Mouse (Mus musculus) ES-CJ7 (cell line): ENCODE data around the gene Ttc41.
A peak's percentile ranks its signal among the peaks of the same experiment; 100 is the strongest.

ENCODE experiments used
- DNase-seq: peaks from one replicate; pipeline ENCODE4 v3.0.0; 2011; ENCODE audit warnings: low read depth, low spot score

The Ttc41 gene

DNA sequence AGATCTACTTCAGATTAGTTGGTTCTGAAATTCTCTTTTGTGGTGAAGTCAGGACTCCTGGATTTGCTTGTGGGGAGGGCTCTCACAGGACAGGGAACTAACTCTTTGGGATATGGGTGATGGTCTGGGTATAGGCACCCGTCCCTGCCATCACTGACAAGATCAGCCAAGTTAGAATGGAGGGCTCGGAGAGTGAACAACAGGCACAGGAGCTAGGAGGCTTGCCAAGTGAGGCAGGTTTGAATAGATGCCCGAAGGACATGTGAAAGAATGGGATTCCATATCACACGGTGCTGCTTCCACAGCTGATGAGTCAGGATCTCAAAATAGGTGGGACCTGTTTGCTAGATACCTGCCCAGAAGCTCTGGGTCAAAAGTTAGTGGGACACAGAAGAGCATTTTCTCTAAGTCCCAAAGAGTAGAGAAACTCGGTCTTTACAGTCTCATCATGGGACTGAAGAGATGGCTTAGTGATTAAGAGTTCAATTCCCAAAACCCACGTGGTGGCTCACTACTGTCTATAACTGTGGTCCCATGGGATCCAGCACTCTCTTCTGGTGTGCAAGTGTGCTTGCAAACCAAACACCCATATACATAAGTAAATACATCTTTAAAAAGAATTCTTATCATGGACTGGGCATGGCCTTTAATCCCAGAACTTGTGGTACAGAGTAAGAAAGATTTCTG, 50.3 kb downstream of the Ttc41 start:
- DNase-seq = no peak

GRCm38 (mm10) chr10:86757724-86758123, 52.1 kb downstream of the Ttc41 start:
- no peak for DNase-seq

- DNase-seq = no peak
Observed at GRCm38 (mm10) chr10:86758211-86758610, 52.6 kb downstream of the Ttc41 start.

DNA sequence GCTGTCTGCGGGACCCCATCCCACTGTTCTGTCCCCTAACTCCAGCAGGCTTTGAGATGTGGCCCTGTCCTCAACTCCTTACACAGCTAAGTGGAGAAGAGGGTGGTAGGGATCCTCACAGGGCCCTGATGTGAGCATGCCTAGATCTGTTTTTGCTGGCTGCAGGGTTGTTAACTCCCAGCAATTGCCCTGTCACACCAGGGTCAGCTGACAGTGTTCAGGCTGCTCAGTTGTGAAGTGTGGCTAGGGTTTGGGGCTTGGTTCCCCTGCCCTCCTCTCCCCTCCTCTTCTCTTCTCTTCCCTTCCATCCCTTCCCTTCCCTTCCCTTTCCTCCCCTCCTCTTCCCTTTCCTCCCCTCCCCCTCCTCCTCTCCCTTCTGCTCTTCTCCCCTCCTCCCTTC, 55.6 kb downstream of the Ttc41 start:
- no peak for DNase-seq

DNA sequence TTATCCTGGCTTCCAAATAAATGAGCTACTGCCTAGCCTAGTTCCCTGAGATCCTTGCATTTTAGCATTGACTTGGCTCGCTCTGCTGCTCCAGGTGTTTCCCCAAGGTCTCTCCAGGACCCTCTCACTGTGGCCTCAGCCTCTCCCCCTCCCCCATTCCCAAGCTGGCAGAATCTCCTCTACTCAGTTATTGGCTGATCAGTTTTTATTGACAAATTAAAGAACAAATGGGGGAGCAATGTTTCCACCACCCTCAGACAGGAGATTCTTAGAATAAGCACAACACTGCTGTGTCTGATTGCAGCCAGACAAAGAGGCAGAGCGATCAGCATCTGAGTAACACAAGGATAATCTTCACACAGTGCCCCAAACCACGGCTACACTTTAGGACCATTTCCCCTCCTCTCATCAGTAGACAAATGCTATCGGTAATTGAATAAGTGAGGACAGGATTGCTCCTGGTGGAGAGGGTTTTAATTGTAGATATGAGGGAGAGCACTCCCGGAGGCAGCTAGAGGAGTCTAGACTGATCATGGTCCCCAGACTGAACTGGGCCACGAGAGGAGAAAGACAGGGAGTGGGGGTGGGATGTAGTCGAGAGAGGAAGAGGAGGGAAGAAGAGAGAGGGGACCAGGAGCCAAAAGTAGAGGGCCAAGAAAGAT, 56.2 kb downstream of the Ttc41 start:
- DNase-seq = peak; percentile 67

DNA sequence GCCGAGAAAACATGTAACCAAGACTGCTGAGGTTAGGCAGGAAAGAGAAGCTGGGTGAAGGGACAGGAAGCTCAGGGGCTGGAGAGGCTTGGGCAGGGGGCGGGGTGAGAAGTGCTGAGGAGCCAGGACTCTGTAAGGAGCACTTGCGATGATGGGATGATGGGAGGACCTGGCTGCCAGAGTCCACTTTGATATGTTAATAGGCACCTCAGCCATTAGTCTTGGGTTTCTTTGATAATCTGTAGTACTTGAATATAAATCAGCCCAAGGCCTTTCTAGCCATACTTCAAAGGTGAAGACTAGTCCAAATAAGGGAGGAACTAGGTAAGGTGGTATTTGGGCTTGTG, 56.7 kb downstream of the Ttc41 start:
- peak; percentile 70 for DNase-seq

GRCm38 (mm10) chr10:86763672-86764071, 58.1 kb downstream of the Ttc41 start, which contains the start of gene Gm49358:
Gm49358 (plus strand) TSS chr10:86763972.
- no peak for DNase-seq

- DNase-seq = no peak
Observed at GRCm38 (mm10) chr10:86765344-86765966, 59.8 kb downstream of the Ttc41 start.

DNA sequence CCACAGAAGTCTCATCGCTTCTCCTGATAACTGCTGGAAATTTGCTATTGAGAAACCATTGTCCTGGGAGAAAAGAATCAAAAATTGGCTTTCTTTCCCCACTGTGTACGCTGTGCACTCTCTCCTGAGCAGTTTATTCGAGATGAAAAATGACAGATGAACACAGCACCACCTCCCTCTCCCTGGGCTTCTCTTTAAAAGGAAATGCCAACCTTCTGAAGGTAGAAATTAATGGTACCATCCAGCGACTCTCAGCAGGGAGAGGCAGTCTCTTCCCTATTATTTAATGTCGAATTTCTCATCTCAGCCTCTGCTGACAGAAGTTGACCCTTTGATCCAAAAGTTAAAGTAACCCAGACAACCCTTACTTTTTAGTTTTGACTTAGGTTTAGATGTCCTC, 63.6 kb downstream of the Ttc41 start:
- no peak for DNase-seq

- DNase-seq = peak; percentile 93
Observed at GRCm38 (mm10) chr10:86769797-86770196, 64.2 kb downstream of the Ttc41 start.

GRCm38 (mm10) chr10:86771701-86772100, 66.1 kb downstream of the Ttc41 start:
- DNase-seq = peak; percentile 76

- DNase-seq = no peak
Observed at GRCm38 (mm10) chr10:86772231-86772631, 66.6 kb downstream of the Ttc41 start.

DNA sequence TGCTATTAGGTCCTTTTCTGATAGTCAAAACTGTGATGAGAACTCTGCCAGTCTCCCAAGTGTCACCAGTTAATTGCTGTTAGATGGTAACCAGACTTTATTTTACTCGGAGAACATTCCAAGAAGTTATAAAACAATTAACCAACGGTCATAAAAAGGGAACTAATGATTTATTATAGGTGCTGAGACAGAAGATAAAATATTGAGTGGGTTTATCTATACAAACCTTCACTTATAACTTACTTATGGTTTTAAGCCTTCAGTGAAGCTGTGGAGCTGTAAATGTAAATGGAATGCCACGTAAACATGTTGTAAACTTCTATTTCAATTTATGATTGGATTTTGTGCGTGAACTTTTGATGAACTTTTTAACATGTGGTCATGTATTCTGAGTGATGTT, 67.7 kb downstream of the Ttc41 start:
- no peak for DNase-seq

- no peak for DNase-seq
Observed at GRCm38 (mm10) chr10:86776281-86776680, 70.7 kb downstream of the Ttc41 start.

DNA sequence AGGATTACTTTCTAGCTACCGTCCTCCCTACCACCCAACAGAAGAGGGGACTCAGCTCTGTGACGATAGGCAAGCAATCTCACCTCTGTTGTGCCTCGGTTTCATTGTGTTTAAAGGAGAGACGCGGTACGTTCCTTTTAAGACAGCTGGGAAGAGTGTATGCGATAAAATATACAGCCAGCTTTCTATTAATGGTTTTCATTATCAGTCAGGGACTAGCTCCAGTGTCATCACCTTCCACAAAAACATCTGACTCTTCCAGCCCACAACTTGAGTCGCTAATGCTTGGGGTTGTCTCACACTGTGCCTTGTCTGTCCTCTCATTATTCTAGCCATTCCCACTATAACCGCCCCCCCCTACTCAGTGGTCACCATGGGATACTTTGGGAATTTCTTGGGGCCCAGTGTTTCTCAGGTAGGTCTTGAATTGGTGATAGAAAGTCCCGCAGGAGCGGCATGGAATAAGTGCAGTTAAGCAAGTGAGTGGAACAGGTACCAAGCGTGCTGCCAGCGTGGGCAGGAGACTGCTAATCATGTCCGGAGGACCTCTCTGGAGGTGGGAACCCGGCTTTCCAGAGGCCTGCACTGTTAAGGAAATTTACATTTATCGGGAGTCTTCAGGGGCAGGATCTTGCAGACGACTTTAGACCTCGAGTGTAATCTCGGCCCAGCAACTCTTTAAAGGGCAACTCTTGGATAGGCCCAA, 72.2 kb downstream of the Ttc41 start:
- no peak for DNase-seq

GRCm38 (mm10) chr10:86778398-86779116, 72.9 kb downstream of the Ttc41 start, which contains the start of gene Nt5dc3:
Nt5dc3 (plus strand) TSS chr10:86779005.
- DNase-seq = peak; percentile 95

DNA sequence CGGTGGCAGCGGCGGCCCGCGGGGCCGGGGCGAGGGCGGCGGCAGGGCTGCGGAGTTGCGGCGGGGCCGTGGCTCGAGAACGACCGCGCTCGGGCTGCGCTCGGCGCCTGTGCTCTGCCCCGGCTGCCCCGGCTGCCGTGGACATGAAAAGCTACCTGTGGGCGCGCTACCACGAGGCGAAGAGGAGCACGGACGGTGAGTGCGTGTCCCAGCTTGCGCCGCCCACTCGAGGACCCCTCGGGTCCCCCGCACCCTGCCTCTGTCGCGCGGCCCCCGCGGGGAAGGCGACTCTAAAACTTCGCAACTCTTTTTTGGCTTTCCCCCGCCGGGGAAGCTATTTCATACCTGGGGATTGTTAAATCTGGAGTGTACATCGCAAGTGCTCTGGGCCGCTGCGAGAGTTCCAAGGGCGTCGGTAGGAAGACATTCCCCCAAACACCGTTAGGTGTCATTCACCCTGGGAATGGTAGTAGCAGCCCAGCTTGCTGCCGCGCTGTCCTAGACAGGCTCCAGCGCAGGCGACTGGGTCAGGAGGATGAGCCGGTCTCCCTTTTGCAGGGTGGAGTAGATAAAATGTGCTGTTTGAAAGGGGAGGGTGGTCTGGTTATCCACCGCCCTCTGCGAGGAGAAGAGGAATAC, 73.6 kb downstream of the Ttc41 start:
- peak; percentile 58 for DNase-seq

- DNase-seq = no peak
Observed at GRCm38 (mm10) chr10:86779816-86780500, 74.3 kb downstream of the Ttc41 start.

DNA sequence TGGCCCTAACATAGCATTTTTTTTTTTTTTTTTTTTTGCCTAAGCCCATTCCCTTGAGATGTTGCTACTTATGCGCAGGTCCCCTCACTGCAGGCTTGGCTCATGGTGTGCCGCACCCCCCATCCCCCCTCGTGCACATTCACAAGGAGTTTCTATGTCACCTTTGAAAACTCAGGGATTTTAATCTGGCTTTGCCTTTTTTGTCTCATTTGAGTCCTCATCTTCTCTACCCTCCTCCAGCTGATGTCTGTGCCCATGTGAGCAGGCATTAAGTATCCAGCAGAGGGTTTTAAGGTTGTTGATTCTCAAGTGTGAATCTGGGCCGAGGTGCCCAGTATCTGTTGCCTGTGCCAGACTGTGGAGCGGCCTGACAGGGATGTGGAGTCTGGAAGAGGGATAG, 76.0 kb downstream of the Ttc41 start:
- DNase-seq = no peak

- DNase-seq = no peak
Observed at GRCm38 (mm10) chr10:86782656-86783055, 77.0 kb downstream of the Ttc41 start.

DNA sequence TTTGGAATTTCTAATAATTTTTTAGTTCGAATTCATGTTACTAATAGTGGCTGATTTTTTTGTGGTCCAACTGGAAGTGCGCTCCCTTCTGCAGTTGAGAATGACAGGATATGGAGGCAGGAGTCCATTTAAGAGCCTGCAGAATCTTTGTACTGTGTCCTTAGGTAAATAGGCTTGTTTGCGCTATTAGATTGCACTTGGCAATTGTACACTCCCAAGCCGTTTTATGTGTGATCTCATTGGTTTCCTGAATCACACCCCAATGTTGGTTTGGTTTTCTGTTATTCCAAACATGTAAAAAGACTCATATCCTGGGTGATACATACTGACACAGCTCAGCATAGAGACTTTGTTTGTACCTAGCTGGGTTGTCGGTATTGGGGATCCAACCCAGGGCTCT, 78.0 kb downstream of the Ttc41 start:
- no peak for DNase-seq
